Mouse (Mus musculus): Measurements from ENCODE around the gene Cdk8. TPM values are rescaled to one million over a fixed set of nuclear protein-coding genes. Genes with fewer than 3 reads are reported as not detected.

Gene Cdk8
- polyA plus RNA-seq, 1 experiment from 2014 or later, result 24.6 TPM

- H3K4me1 ChIP-seq (replicated peaks; ENCODE audit: control insufficient read depth, insufficient read depth, low read length), result no peaks in the 10 kb centered on the region
- no peak overlapping the region for H3K4me2 ChIP-seq (replicated peaks; ENCODE audit: low read depth)
- 72% methylated on average over 4 of the region's 4 CpGs for WGBS
- ATAC-seq, result no peak
- no peak overlapping the region for H3K27ac ChIP-seq (ENCODE audit: low read depth, low read length)
- H3K4me3 ChIP-seq (ENCODE audit: low read depth, low read length), result no peak overlapping the region
- no peaks in the 10 kb centered on the region for H3K36me3 ChIP-seq (ENCODE audit: control insufficient read depth, insufficient read depth)
- H3K9me3 ChIP-seq (ENCODE audit: control insufficient read depth), result no peaks in the 10 kb centered on the region
- H3K27me3 ChIP-seq (replicated peaks; ENCODE audit: control insufficient read depth, insufficient read depth, low read length), result no peaks in the 10 kb centered on the region
- TF ChIP-seq CTCF (IDR thresholded peaks at IDR 0.05; ENCODE audit: low read depth), result no peak
- no peak overlapping the region for H3K9ac ChIP-seq (ENCODE audit: low read depth, low read length)
Observed at GRCm38 (mm10) chr5:146340037-146340436, 109.0 kb downstream of the Cdk8 start.

- H3K27ac ChIP-seq (ENCODE audit: low read depth, low read length), result no peak overlapping the region
- H3K27me3 ChIP-seq (replicated peaks; ENCODE audit: control insufficient read depth, insufficient read depth, low read length), result no peaks in the 10 kb centered on the region
- no peak for TF ChIP-seq CTCF (IDR thresholded peaks at IDR 0.05; ENCODE audit: low read depth)
- H3K4me1 ChIP-seq (replicated peaks; ENCODE audit: control insufficient read depth, insufficient read depth, low read length), result no peaks in the 10 kb centered on the region
- WGBS, result 87% methylated on average over 12 of the region's 12 CpGs
- no peak overlapping the region for H3K4me3 ChIP-seq (ENCODE audit: low read depth, low read length)
- H3K9me3 ChIP-seq (ENCODE audit: control insufficient read depth), result no peaks in the 10 kb centered on the region
- H3K9ac ChIP-seq (ENCODE audit: low read depth, low read length), result no peak overlapping the region
- ATAC-seq, result no peak
- no peaks in the 10 kb centered on the region for H3K36me3 ChIP-seq (ENCODE audit: control insufficient read depth, insufficient read depth)
- no peak overlapping the region for H3K4me2 ChIP-seq (replicated peaks; ENCODE audit: low read depth)
Observed at GRCm38 (mm10) chr5:146344911-146345686, 114.1 kb downstream of the Cdk8 start.

GRCm38 (mm10) chr5:146347081-146347480 is 116.1 kb downstream of the Cdk8 start:
- no peak for ATAC-seq
- no peaks in the 10 kb centered on the region for H3K4me1 ChIP-seq (replicated peaks; ENCODE audit: control insufficient read depth, insufficient read depth, low read length)
- WGBS, result 67% methylated on average over 6 of the region's 6 CpGs

DNA sequence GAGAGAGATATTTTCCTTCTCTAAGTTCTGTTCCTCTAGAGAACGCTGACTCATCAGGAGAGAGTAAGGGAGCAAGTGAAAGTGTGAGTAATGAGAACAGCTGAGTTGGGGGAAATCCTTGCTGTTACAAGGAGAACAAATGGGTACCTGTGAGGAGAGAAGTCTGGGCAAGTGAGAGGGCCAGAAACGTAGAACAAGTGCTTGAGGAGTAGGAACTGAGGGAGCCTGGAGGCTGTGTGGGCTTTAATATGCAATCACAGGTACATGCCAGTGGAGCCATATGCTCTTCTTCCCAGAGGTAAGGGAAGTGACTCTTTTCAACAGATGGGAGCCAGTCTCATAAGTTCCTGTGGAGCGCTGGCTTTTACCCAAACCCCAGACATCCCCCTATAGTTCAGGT is 118.2 kb downstream of the Cdk8 start:
- Histone ChIP-seq H3K4me2 (replicated peaks; ENCODE audit: low read depth) (no peak overlapping the region), H3K4me1 (replicated peaks; ENCODE audit: control insufficient read depth, insufficient read depth, low read length) (no peaks in the 10 kb centered on the region), H3K27me3 (replicated peaks; ENCODE audit: control insufficient read depth, insufficient read depth, low read length) (no peaks in the 10 kb centered on the region), H3K4me3 (ENCODE audit: low read depth, low read length) (no peak overlapping the region), H3K9me3 (ENCODE audit: control insufficient read depth) (no peaks in the 10 kb centered on the region), H3K27ac (ENCODE audit: low read depth, low read length) (no peak overlapping the region), H3K36me3 (ENCODE audit: control insufficient read depth, insufficient read depth) (no peaks in the 10 kb centered on the region), H3K9ac (ENCODE audit: low read depth, low read length) (no peak overlapping the region)
- WGBS, result 63% methylated on average over 3 of the region's 3 CpGs
- no peak for ATAC-seq
- no peak for TF ChIP-seq CTCF (IDR thresholded peaks at IDR 0.05; ENCODE audit: low read depth)

More at GRCm38 (mm10) chr5:146347081-146347480, 116.1 kb downstream of the Cdk8 start:
- Histone ChIP-seq H3K36me3 (ENCODE audit: control insufficient read depth, insufficient read depth) (no peaks in the 10 kb centered on the region), H3K4me2 (replicated peaks; ENCODE audit: low read depth) (no peak overlapping the region), H3K4me3 (ENCODE audit: low read depth, low read length) (no peak overlapping the region), H3K27me3 (replicated peaks; ENCODE audit: control insufficient read depth, insufficient read depth, low read length) (no peaks in the 10 kb centered on the region), H3K9ac (ENCODE audit: low read depth, low read length) (no peak overlapping the region), H3K9me3 (ENCODE audit: control insufficient read depth) (no peaks in the 10 kb centered on the region), H3K27ac (ENCODE audit: low read depth, low read length) (no peak overlapping the region)
- no peak for TF ChIP-seq CTCF (IDR thresholded peaks at IDR 0.05; ENCODE audit: low read depth)

GRCm38 (mm10) chr5:146350784-146351183 is 119.8 kb downstream of the Cdk8 start:
- no peak for TF ChIP-seq CTCF (IDR thresholded peaks at IDR 0.05; ENCODE audit: low read depth)

DNA sequence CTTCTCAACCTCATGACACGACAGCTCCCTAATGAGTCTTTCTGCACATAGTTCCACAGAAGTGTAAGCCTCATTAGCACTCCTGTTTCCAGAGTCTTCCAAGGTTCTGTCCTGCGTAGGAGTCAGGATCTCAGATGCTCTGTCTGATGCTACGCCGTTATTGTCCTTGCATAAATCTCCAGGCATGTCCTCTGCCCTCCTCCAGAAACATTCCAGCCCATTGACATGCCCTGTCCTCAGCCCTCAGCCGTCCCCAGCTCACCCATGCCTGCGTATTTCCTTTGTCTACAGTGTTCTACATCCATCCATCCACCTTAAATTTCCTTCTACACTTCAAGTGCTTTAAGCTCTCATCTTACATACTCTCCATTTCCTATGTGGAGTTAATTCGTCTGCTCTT is 121.0 kb downstream of the Cdk8 start:
- Histone ChIP-seq H3K4me1 (replicated peaks; ENCODE audit: control insufficient read depth, insufficient read depth, low read length) (no peaks in the 10 kb centered on the region), H3K9ac (ENCODE audit: low read depth, low read length) (no peak overlapping the region), H3K27me3 (replicated peaks; ENCODE audit: control insufficient read depth, insufficient read depth, low read length) (no peaks in the 10 kb centered on the region), H3K9me3 (ENCODE audit: control insufficient read depth) (no peaks in the 10 kb centered on the region), H3K4me2 (replicated peaks; ENCODE audit: low read depth) (no peak overlapping the region), H3K36me3 (ENCODE audit: control insufficient read depth, insufficient read depth) (no peaks in the 10 kb centered on the region), H3K4me3 (ENCODE audit: low read depth, low read length) (no peak overlapping the region), H3K27ac (ENCODE audit: low read depth, low read length) (no peak overlapping the region)
- 86% methylated on average over 7 of the region's 7 CpGs for WGBS
- no peak for TF ChIP-seq CTCF (IDR thresholded peaks at IDR 0.05; ENCODE audit: low read depth)
- no peak for ATAC-seq

More at GRCm38 (mm10) chr5:146350784-146351183, 119.8 kb downstream of the Cdk8 start:
- Histone ChIP-seq H3K27ac (ENCODE audit: low read depth, low read length) (no peak overlapping the region), H3K27me3 (replicated peaks; ENCODE audit: control insufficient read depth, insufficient read depth, low read length) (no peaks in the 10 kb centered on the region), H3K4me1 (replicated peaks; ENCODE audit: control insufficient read depth, insufficient read depth, low read length) (no peaks in the 10 kb centered on the region), H3K36me3 (ENCODE audit: control insufficient read depth, insufficient read depth) (no peaks in the 10 kb centered on the region), H3K9me3 (ENCODE audit: control insufficient read depth) (no peaks in the 10 kb centered on the region), H3K4me3 (ENCODE audit: low read depth, low read length) (no peak overlapping the region), H3K4me2 (replicated peaks; ENCODE audit: low read depth) (no peak overlapping the region), H3K9ac (ENCODE audit: low read depth, low read length) (no peak overlapping the region)
- ATAC-seq, result no peak
- 77% methylated on average over 11 of the region's 11 CpGs for WGBS

Other genes with a start within 250 kb of the Cdk8 start
- gene Cyp3a25, start 221.6 kb upstream of the Cdk8 start, polyA plus RNA-seq (2015; fragmentation: Nextera tagmentation; extraction: Ambion mirVana), result 0.96 and 1.1 TPM in 2 replicates
- not detected in 2 replicates for gene Cyp3a59, start 152.0 kb upstream of the Cdk8 start, polyA plus RNA-seq (2015; fragmentation: Nextera tagmentation; extraction: Ambion mirVana)
- gene Gm5565, start 70.7 kb upstream of the Cdk8 start, polyA plus RNA-seq (2015; fragmentation: Nextera tagmentation; extraction: Ambion mirVana), result not detected in 2 replicates
- gene Gm6309, start 60.5 kb upstream of the Cdk8 start, polyA plus RNA-seq (2015; fragmentation: Nextera tagmentation; extraction: Ambion mirVana), result not detected in 2 replicates
- 0.35 TPM in 1 of 2 replicates, not detected in the other for gene 1700001J03Rik, start 45.9 kb upstream of the Cdk8 start, polyA plus RNA-seq (2015; fragmentation: Nextera tagmentation; extraction: Ambion mirVana)
- gene Rnf6, start 9.7 kb upstream of the Cdk8 start, polyA plus RNA-seq (2015; fragmentation: Nextera tagmentation; extraction: Ambion mirVana), result 34.6 and 38.6 TPM in 2 replicates
- gene Wasf3, start 153.8 kb downstream of the Cdk8 start, polyA plus RNA-seq (2015; fragmentation: Nextera tagmentation; extraction: Ambion mirVana), result 0.81 and 0.85 TPM in 2 replicates

All from intestine, postnatal 0 days (tissue).